Mouse (Mus musculus) olfactory bulb, adult 2 months (tissue): Measurements from ENCODE around the gene Racgap1.

Experiments used
- CTCF ChIP-seq: fragments of 200-500 bp; IDR thresholded peaks from 2 replicates; pipeline ENCODE4 v1.5.1; 2012; ENCODE audit warnings: low read depth, mild to moderate bottlenecking, low read length, moderate library complexity; ENCODE audit not compliant: insufficient read depth
- POLR2A ChIP-seq: fragments of 200-500 bp; IDR thresholded peaks from 2 replicates; pipeline ENCODE4 v1.6.1; 2012; ENCODE audit warnings: mild to moderate bottlenecking, low read depth, low read length, moderate library complexity; ENCODE audit not compliant: insufficient read depth

- no peak for TF ChIP-seq POLR2A
- TF ChIP-seq CTCF, result no peak
These were observed 20.3 kb upstream of the Racgap1 start for GRCm38 (mm10) chr15:99671783-99672182.
